In genomic region chr7:75366285-75366882, GRCm38 (mm10) we compare ENCODE assay signal across 7 mouse cellular contexts. TPM values are rescaled to one million over a fixed set of nuclear protein-coding genes. Genes with fewer than 3 reads are reported as not detected.
DNase-seq lines count a peak whose midpoint lies in the region; ATAC-seq lines count a peak whose summit lies in the region.

No protein-coding gene starts in this region.

- H3K9ac ChIP-seq in intestine, embryonic 15.5 days: no peak overlapping the region
- no peak overlapping the region for H3K9ac ChIP-seq in midbrain, embryonic 15.5 days

- H3K4me2 ChIP-seq in intestine, embryonic 15.5 days (replicated peaks): no peak overlapping the region
- H3K4me2 ChIP-seq in midbrain, embryonic 15.5 days: 0 out of 2 replicates have a peak overlapping the region, but pooled peaks have one; percentile 23

- no peak overlapping the region for H3K4me3 ChIP-seq in intestine, embryonic 15.5 days (replicated peaks)
- H3K4me3 ChIP-seq in midbrain, embryonic 15.5 days: no peak overlapping the region

- DNase-seq in adrenal gland, adult 8-10 months: peak; percentile 58
- DNase-seq in embryo, embryonic 10.5 days (ENCODE audit: low spot score): peak; percentile 91
- DNase-seq in gastrocnemius, postnatal 36 days: peak; percentile 70 to 73
- peak; percentile 88 for DNase-seq in left cerebral cortex, postnatal 4 days
- peak; percentile 43 for DNase-seq in spleen, adult 12 weeks (ENCODE audit: low spot score)

- no peaks in the 10 kb centered on the region for H3K27me3 ChIP-seq in intestine, embryonic 15.5 days (replicated peaks)
- no peaks in the 10 kb centered on the region for H3K27me3 ChIP-seq in midbrain, embryonic 15.5 days (replicated peaks)

- no peaks in the 10 kb centered on the region; the same call in 1 of the 2 replicates for H3K4me1 ChIP-seq in intestine, embryonic 15.5 days (replicated peaks)
- H3K4me1 ChIP-seq in midbrain, embryonic 15.5 days: 0 out of 2 replicates have a peak, but pooled peaks cover 2% of the 10 kb centered on the region

- peak; percentile 52 for ATAC-seq in intestine, embryonic 15.5 days
- ATAC-seq in midbrain, embryonic 15.5 days (replicated peaks): peak; percentile 72

- intact Hi-C loops in gastrocnemius, postnatal 36 days (cut with DNase I): loop anchor here (1.0 kb wide), 1 partner anchor 231 kb away; no protein-coding TSS in a partner anchor
- intact Hi-C loops in left cerebral cortex, postnatal 4 days (cut with DNase I): loop anchor here (2.0 to 10.0 kb wide), 3 partner anchors 232 to 992 kb away; no protein-coding TSS in a partner anchor

- 5% methylated on average over 8 of the region's 8 CpGs for WGBS in intestine, embryonic 15.5 days
- WGBS in midbrain, embryonic 15.5 days: 5% methylated on average over 8 of the region's 8 CpGs

- no peaks in the 10 kb centered on the region for H3K9me3 ChIP-seq in intestine, embryonic 15.5 days
- no peaks in the 10 kb centered on the region for H3K9me3 ChIP-seq in midbrain, embryonic 15.5 days

- no peaks in the 10 kb centered on the region for H3K36me3 ChIP-seq in intestine, embryonic 15.5 days
- no peaks in the 10 kb centered on the region for H3K36me3 ChIP-seq in midbrain, embryonic 15.5 days (replicated peaks)

- no peak overlapping the region for H3K27ac ChIP-seq in intestine, embryonic 15.5 days
- H3K27ac ChIP-seq in midbrain, embryonic 15.5 days: no peak overlapping the region

RNA-seq across cellular contexts. Expression of gene Sv2b, which starts 57.3 kb away (rescaled TPM):
- under 1 TPM; 0.29 to 0.46 (median 0.40) TPM for total RNA-seq in adrenal gland, adult 8-10 months (2022)
- under 1 TPM; 0.44 to 0.46 TPM for total RNA-seq in gastrocnemius, postnatal 36 days (2021)
- 0.90 and 1.1 TPM in 2 replicates for polyA plus RNA-seq in intestine, embryonic 15.5 days (2015; fragmentation: Nextera tagmentation; extraction: Ambion mirVana)
- total RNA-seq in left cerebral cortex, postnatal 4 days (2021): 10 to 100 TPM; 80.7 to 87.9 TPM
- 6.5 and 7.1 TPM in 2 replicates for polyA plus RNA-seq in midbrain, embryonic 15.5 days (2015; fragmentation: Nextera tagmentation; extraction: Ambion mirVana)

Comparison
In these comparisons a context has a peak if more than half of its experiments do, and no peak if none do; other contexts are left out.
1. RNA of gene Sv2b, which starts 57.3 kb away (total RNA-seq): 80.7 to 87.9 TPM in left cerebral cortex, postnatal 4 days; 0.44 to 0.46 TPM in gastrocnemius, postnatal 36 days and 0.29 to 0.46 TPM in adrenal gland, adult 8-10 months; every median in the first group is over 10 times any median in the second.
2. Peak in every context shown above with its lines, with median percentiles within 50 percentile points of each other: DNase-seq.